Mouse (Mus musculus) lung, postnatal 0 days (tissue): ENCODE results near the gene Tectb.

Experiments
- CTCF ChIP-seq: IDR thresholded peaks from 2 replicates; pipeline ENCODE4 v1.5.1; 2016; ENCODE audit warnings: antibody characterized with exemption, mild to moderate bottlenecking
- EP300 ChIP-seq: IDR thresholded peaks from 2 replicates; pipeline ENCODE4 v1.6.1; 2016; ENCODE audit warnings: antibody characterized with exemption, mild to moderate bottlenecking, control low read depth

GRCm38 (mm10) chr19:55191596-55191995 lies 11.1 kb downstream of the Tectb start:
- no peak for TF ChIP-seq CTCF
- no peak for TF ChIP-seq EP300
